Mouse (Mus musculus) stomach, embryonic 14.5 days (tissue): Measurements from ENCODE around the gene Eya2. TPM values are rescaled to one million over a fixed set of nuclear protein-coding genes. Genes with fewer than 3 reads are reported as not detected.

Experiments used
- ATAC-seq: fragments of 200-750 bp; cut with Nextera tagmentation; 2 replicates; pipeline ENCODE4 v1.8.0; 2017; ENCODE audit warnings: low read depth, moderate TSS enrichment; ENCODE audit not compliant: insufficient number of reproducible peaks, insufficient read depth, low FRiP score
- H3K27ac ChIP-seq: fragments of 300-500 bp; sonication (generic); 2 replicates; pipeline ENCODE4 v1.5.1; 2014; ENCODE audit warnings: mild to moderate bottlenecking, low read length, moderate library complexity, mixed read lengths
- H3K27me3 ChIP-seq: fragments of 300-500 bp; sonication (generic); 2 replicates; pipeline ENCODE4 v1.6.1; 2014; ENCODE audit warnings: low read length, control low read depth, mixed read lengths; ENCODE audit not compliant: control insufficient read depth, insufficient read depth
- H3K36me3 ChIP-seq: fragments of 300-500 bp; sonication (generic); 2 replicates; pipeline ENCODE4 v1.6.1; 2014; ENCODE audit warnings: mild to moderate bottlenecking, control low read depth, low read length, moderate library complexity, mixed read lengths; ENCODE audit not compliant: control insufficient read depth, insufficient read depth
- H3K4me1 ChIP-seq: fragments of 300-500 bp; sonication (generic); 2 replicates; pipeline ENCODE4 v1.6.1; 2014; ENCODE audit warnings: low read length, control low read depth, mixed read lengths; ENCODE audit not compliant: control insufficient read depth, insufficient read depth
- H3K4me2 ChIP-seq: fragments of 300-500 bp; sonication (generic); replicated peaks from 2 replicates; pipeline ENCODE4 v1.6.1; 2014; ENCODE audit warnings: low read depth, low read length, control low read depth
- H3K4me3 ChIP-seq: fragments of 300-500 bp; sonication (generic); 2 replicates; pipeline ENCODE4 v1.5.1; 2014; ENCODE audit warnings: low read depth, low read length, control low read depth
- H3K9ac ChIP-seq: fragments of 300-500 bp; sonication (generic); replicated peaks from 2 replicates; pipeline ENCODE4 v1.6.1; 2014; ENCODE audit warnings: low read depth, mild to moderate bottlenecking, control low read depth, low read length, moderate library complexity, mixed read lengths
- H3K9me3 ChIP-seq: fragments of 300-500 bp; sonication (generic); 2 replicates; pipeline ENCODE4 v1.6.1; 2016; ENCODE audit warnings: low read depth, low read length, control low read depth; ENCODE audit not compliant: control insufficient read depth
- WGBS: fragments of 180-500 bp; shearing (Covaris S2); extraction: QIAGEN DNeasy Blood & Tissue Kit; methylation state at CpG from one replicate; pipeline ENCODE4 v1.1.7; 2014; 5-methylcytosine and 5-hydroxymethylcytosine counted together
- polyA plus RNA-seq: library from polyadenylated mRNA; unstranded; fragments of >200 nt; fragmentation: Nextera tagmentation; extraction: Ambion mirVana; gene quantifications from 2 replicates; pipeline ENCODE4 v1.2.1, GENCODE M21; 2014

Eya2 gene
- polyA plus RNA-seq, 1 experiment from 2014 or later: 15.4 TPM

- Histone ChIP-seq H3K27ac (no peak overlapping the region), H3K4me1 (peaks cover 20% of the 10 kb centered on the region)
- WGBS: 63% methylated on average over 6 of the region's 6 CpGs
Measured at GRCm38 (mm10) chr2:165656956-165657355, 62.1 kb downstream of the Eya2 start.

GRCm38 (mm10) chr2:165659552-165659951, 64.7 kb downstream of the Eya2 start:
- Histone ChIP-seq H3K4me1 (no peaks in the 10 kb centered on the region; the same call in 1 of the 2 replicates), H3K27me3 (no peaks in the 10 kb centered on the region), H3K4me3 (no peak overlapping the region), H3K9me3 (no peaks in the 10 kb centered on the region), H3K36me3 (no peaks in the 10 kb centered on the region), H3K9ac (no peak overlapping the region), H3K4me2 (no peak overlapping the region), H3K27ac (no peak overlapping the region)
- 79% methylated on average over 5 of the region's 5 CpGs for WGBS
- ATAC-seq: no peak

More at GRCm38 (mm10) chr2:165656956-165657355, 62.1 kb downstream of the Eya2 start:
- H3K4me2 ChIP-seq: no peak overlapping the region
- H3K36me3 ChIP-seq: no peaks in the 10 kb centered on the region
- H3K27me3 ChIP-seq: no peaks in the 10 kb centered on the region
- no peak overlapping the region for H3K9ac ChIP-seq
- H3K9me3 ChIP-seq: no peaks in the 10 kb centered on the region
- H3K4me3 ChIP-seq: no peak overlapping the region
- no peak for ATAC-seq

GRCm38 (mm10) chr2:165663266-165663665, 68.4 kb downstream of the Eya2 start:
- ATAC-seq: no peak
- WGBS: 93% methylated on average over 7 of the region's 7 CpGs

GRCm38 (mm10) chr2:165664648-165665047, 69.8 kb downstream of the Eya2 start:
- no peak overlapping the region for H3K4me2 ChIP-seq
- no peaks in the 10 kb centered on the region; the same call in 1 of the 2 replicates for H3K4me1 ChIP-seq
- no peak overlapping the region for H3K9ac ChIP-seq
- no peaks in the 10 kb centered on the region for H3K36me3 ChIP-seq
- ATAC-seq: no peak
- H3K27ac ChIP-seq: peak overlapping the region; percentile 88
- H3K9me3 ChIP-seq: no peaks in the 10 kb centered on the region
- 62% methylated on average over 7 of the region's 7 CpGs for WGBS
- no peak overlapping the region for H3K4me3 ChIP-seq
- H3K27me3 ChIP-seq: no peaks in the 10 kb centered on the region

More at GRCm38 (mm10) chr2:165663266-165663665, 68.4 kb downstream of the Eya2 start:
- Histone ChIP-seq H3K4me3 (no peak overlapping the region), H3K4me1 (no peaks in the 10 kb centered on the region; the same call in 1 of the 2 replicates), H3K36me3 (no peaks in the 10 kb centered on the region), H3K9ac (no peak overlapping the region), H3K4me2 (no peak overlapping the region), H3K27me3 (no peaks in the 10 kb centered on the region), H3K27ac (no peak overlapping the region), H3K9me3 (no peaks in the 10 kb centered on the region)

DNA sequence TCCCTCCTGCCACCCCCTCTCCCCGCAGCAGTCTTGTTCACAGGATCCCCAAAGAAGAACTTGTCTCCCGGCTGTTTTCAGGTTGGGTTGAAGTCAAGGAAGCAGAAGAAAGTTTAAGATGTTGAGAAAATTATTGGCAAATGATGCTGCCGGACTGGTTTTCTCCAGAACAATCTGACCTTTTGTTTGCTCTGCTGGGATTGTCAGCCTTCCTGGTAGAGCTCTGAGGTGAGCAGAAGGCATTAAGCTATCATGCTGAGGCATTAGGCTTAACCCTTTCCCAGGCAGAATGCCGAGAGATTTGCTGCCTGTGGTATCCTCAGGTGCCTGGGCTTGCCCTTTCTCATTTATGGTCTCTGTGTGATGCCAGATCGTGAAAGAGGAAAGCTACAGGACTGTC, 70.3 kb downstream of the Eya2 start:
- 45% methylated on average over 5 of the region's 5 CpGs for WGBS
- Histone ChIP-seq H3K4me2 (no peak overlapping the region), H3K4me1 (no peaks in the 10 kb centered on the region; the same call in 1 of the 2 replicates), H3K36me3 (no peaks in the 10 kb centered on the region), H3K27me3 (no peaks in the 10 kb centered on the region), H3K27ac (peak overlapping the region; percentile 88), H3K4me3 (no peak overlapping the region), H3K9ac (no peak overlapping the region), H3K9me3 (no peaks in the 10 kb centered on the region)
- no peak; the same call in 1 of the 2 replicates for ATAC-seq

- Histone ChIP-seq H3K36me3 (no peaks in the 10 kb centered on the region), H3K4me3 (no peak overlapping the region), H3K27me3 (no peaks in the 10 kb centered on the region), H3K9ac (no peak overlapping the region), H3K4me1 (no peaks in the 10 kb centered on the region), H3K4me2 (no peak overlapping the region), H3K27ac (peak overlapping the region; percentile 61; the same call in 1 of the 2 replicates), H3K9me3 (no peaks in the 10 kb centered on the region)
- WGBS: 49% methylated on average over 2 of the region's 2 CpGs
- peak; percentile 90 for ATAC-seq
Measured at GRCm38 (mm10) chr2:165667096-165667495, 72.3 kb downstream of the Eya2 start.

GRCm38 (mm10) chr2:165682719-165683118, 87.9 kb downstream of the Eya2 start:
- no peaks in the 10 kb centered on the region for H3K27me3 ChIP-seq
- no peak overlapping the region for H3K9ac ChIP-seq
- no peaks in the 10 kb centered on the region for H3K36me3 ChIP-seq
- no peak overlapping the region for H3K27ac ChIP-seq
- H3K4me1 ChIP-seq: no peaks in the 10 kb centered on the region
- H3K4me3 ChIP-seq: no peak overlapping the region
- 50% methylated on average over 6 of the region's 6 CpGs for WGBS
- ATAC-seq: no peak
- no peaks in the 10 kb centered on the region for H3K9me3 ChIP-seq
- H3K4me2 ChIP-seq: no peak overlapping the region

DNA sequence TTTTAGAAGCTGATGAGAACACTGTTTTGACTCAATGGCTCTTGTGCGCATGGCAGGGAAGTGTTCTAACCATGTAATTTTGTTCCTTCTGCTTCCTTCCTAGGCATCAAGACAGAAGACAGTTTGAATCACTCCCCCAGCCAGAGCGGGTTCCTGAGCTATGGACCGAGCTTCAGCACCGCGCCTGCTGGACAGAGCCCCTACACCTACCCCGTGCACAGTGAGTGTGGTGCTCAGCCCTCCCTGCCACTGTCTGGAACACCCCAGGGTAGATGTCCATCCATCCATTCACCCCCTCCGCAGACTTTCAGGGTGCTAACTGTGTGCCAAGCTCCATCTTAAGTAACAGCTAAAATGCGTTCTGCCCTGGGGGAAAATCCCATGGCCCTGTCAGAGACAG, 92.7 kb downstream of the Eya2 start:
- no peak for ATAC-seq
- 29% methylated on average over 8 of the region's 8 CpGs for WGBS

GRCm38 (mm10) chr2:165688896-165689295, 94.1 kb downstream of the Eya2 start:
- Histone ChIP-seq H3K9me3 (no peaks in the 10 kb centered on the region), H3K27me3 (no peaks in the 10 kb centered on the region), H3K9ac (no peak overlapping the region), H3K27ac (no peak overlapping the region), H3K4me1 (no peaks in the 10 kb centered on the region), H3K4me3 (no peak overlapping the region), H3K36me3 (no peaks in the 10 kb centered on the region), H3K4me2 (no peak overlapping the region)
- WGBS: 90% methylated on average over 4 of the region's 4 CpGs
- ATAC-seq: no peak

More for the DNA sequence above, 92.7 kb downstream of the Eya2 start:
- Histone ChIP-seq H3K4me1 (no peaks in the 10 kb centered on the region), H3K4me3 (no peak overlapping the region), H3K27me3 (no peaks in the 10 kb centered on the region), H3K9me3 (no peaks in the 10 kb centered on the region), H3K9ac (no peak overlapping the region), H3K4me2 (no peak overlapping the region), H3K27ac (no peak overlapping the region), H3K36me3 (no peaks in the 10 kb centered on the region)
